Mouse (Mus musculus): ENCODE data around the gene Hist1h3a. TPM values are rescaled to one million over a fixed set of nuclear protein-coding genes. Genes with fewer than 3 reads are reported as not detected.

Gene Hist1h3a
- polyA plus RNA-seq, 1 experiment from 2014 or later: 5.3 TPM

DNA sequence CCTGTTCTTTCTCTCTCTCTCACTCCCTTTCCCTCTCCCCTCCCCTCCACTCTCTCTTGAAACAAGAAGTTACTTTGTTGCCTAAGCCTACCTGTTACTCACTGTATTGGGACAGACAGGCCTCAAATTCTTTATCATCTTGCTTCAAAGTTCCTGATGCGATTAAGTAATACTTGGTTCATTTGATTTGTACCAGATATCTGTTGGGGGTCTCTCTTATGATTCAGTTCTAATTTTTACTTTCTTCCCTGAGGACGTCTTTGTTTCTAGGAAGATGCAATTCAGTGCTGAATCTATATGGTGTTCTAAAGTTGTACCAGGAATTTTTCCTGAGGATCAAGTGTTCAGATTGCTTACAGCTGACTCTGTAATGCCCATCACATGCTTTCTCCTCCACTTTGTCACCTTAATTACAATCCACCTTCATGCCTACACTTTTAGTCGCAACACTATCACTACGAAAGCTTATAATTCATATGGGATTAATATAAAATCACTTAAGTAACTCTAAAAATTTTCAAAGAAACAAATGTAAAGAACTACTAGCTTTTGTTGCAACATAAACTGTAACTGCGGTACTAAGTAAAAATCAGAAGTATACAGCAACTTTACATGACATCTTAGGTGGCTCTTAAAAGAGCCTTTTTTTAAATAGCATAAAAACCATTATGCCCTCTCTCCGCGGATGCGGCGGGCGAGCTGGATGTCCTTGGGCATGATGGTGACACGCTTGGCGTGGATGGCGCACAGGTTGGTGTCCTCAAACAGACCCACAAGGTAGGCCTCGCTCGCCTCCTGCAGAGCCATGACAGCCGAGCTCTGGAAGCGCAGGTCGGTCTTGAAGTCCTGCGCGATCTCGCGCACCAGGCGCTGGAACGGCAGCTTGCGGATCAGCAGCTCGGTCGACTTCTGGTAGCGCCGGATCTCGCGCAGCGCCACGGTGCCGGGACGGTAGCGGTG is 17.5 kb downstream of the Hist1h3a start:
- WGBS: 2% methylated on average over 15 of the region's 36 CpGs
- no peaks in the 10 kb centered on the region for H3K9me3 ChIP-seq (replicated peaks)
- no peak for DNase-seq (ENCODE audit: low spot score)
- peaks cover 28% of the 10 kb centered on the region for H3K4me1 ChIP-seq
- no peaks in the 10 kb centered on the region for H3K27me3 ChIP-seq (ENCODE audit: low read depth, poor library complexity, severe bottlenecking)
- peak overlapping the region; percentile 98 for H3K27ac ChIP-seq
- H3K36me3 ChIP-seq: no peaks in the 10 kb centered on the region
- H3K4me3 ChIP-seq: peak overlapping the region; percentile 59

GRCm38 (mm10) chr13:23743963-23744362 is 18.2 kb downstream of the Hist1h3a start:
- WGBS: 53% methylated on average over 4 of the region's 4 CpGs
- H3K4me3 ChIP-seq: peak overlapping the region; percentile 59
- no peaks in the 10 kb centered on the region for H3K27me3 ChIP-seq (ENCODE audit: low read depth, poor library complexity, severe bottlenecking)
- H3K4me1 ChIP-seq: peaks cover 31% of the 10 kb centered on the region
- peak overlapping the region; percentile 98 for H3K27ac ChIP-seq
- DNase-seq (ENCODE audit: low spot score): no peak
- no peaks in the 10 kb centered on the region for H3K36me3 ChIP-seq
- no peaks in the 10 kb centered on the region for H3K9me3 ChIP-seq (replicated peaks)

DNA sequence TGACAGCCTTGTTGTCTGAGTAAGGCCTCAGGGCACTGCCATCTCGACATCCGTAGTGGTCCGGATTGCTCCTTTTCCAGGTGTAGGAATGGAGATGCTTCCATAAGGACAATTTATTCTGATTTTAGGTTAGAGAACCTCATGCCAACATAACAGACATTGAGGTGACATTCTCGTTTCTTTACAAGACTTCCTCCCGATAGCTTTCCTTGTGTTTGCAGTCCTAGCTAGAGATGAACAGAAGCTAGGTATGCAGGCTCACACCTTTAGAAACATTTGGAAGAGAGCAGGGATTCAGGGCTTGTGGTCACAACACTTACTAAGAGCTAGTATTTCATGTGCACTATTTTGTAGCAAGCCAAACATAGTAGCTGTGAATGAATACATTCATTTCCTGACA is 19.0 kb downstream of the Hist1h3a start:
- Histone ChIP-seq H3K4me3 (no peak overlapping the region), H3K4me1 (peaks cover 25% of the 10 kb centered on the region), H3K27ac (peak overlapping the region; percentile 58), H3K36me3 (no peaks in the 10 kb centered on the region), H3K9me3 (replicated peaks) (no peaks in the 10 kb centered on the region), H3K27me3 (ENCODE audit: low read depth, poor library complexity, severe bottlenecking) (no peaks in the 10 kb centered on the region)
- 83% methylated on average over 5 of the region's 5 CpGs for WGBS
- no peak for DNase-seq (ENCODE audit: low spot score)

DNA sequence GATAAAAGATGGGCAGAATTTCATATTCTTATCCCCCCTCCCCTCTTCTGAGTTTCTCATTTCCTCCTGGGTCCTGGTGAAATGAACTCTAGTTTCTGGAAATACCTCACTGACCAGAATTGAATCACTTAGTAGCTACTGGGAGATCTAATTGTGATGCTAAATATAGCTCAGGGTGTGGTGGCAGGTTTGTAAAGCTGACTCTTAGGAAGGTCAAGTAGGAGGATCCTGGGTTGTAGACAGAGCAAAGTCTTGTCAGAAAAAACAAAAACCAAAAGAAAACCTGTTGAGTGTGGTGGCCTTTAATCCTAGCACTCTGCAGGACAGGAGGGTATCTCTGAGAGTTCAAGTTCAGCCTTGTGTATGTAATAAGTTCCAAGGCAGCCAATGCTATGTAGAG is 20.2 kb downstream of the Hist1h3a start:
- H3K4me1 ChIP-seq: peaks cover 20% of the 10 kb centered on the region
- H3K27me3 ChIP-seq (ENCODE audit: low read depth, poor library complexity, severe bottlenecking): no peaks in the 10 kb centered on the region
- peak overlapping the region; percentile 48 for H3K27ac ChIP-seq
- H3K9me3 ChIP-seq (replicated peaks): no peaks in the 10 kb centered on the region
- DNase-seq (ENCODE audit: low spot score): no peak
- H3K4me3 ChIP-seq: no peak overlapping the region
- H3K36me3 ChIP-seq: no peaks in the 10 kb centered on the region

- H3K36me3 ChIP-seq: no peaks in the 10 kb centered on the region
- DNase-seq (ENCODE audit: low spot score): no peak
- no peaks in the 10 kb centered on the region for H3K9me3 ChIP-seq (replicated peaks)
- H3K4me1 ChIP-seq: peaks cover 19% of the 10 kb centered on the region
- H3K27ac ChIP-seq: peak overlapping the region; percentile 96
- WGBS: 65% methylated on average over 5 of the region's 5 CpGs
- no peaks in the 10 kb centered on the region for H3K27me3 ChIP-seq (ENCODE audit: low read depth, poor library complexity, severe bottlenecking)
- H3K4me3 ChIP-seq: peak overlapping the region; percentile 64
Observed at GRCm38 (mm10) chr13:23740910-23741309, 21.3 kb downstream of the Hist1h3a start.

- Histone ChIP-seq H3K4me3 (peak overlapping the region; percentile 64), H3K36me3 (no peaks in the 10 kb centered on the region), H3K27me3 (ENCODE audit: low read depth, poor library complexity, severe bottlenecking) (no peaks in the 10 kb centered on the region), H3K27ac (peak overlapping the region; percentile 96), H3K9me3 (replicated peaks) (no peaks in the 10 kb centered on the region), H3K4me1 (peaks cover 19% of the 10 kb centered on the region)
- no peak for DNase-seq (ENCODE audit: low spot score)
- 30% methylated on average over 13 of the region's 13 CpGs for WGBS
Observed at GRCm38 (mm10) chr13:23740256-23740840, 21.8 kb downstream of the Hist1h3a start.

DNA sequence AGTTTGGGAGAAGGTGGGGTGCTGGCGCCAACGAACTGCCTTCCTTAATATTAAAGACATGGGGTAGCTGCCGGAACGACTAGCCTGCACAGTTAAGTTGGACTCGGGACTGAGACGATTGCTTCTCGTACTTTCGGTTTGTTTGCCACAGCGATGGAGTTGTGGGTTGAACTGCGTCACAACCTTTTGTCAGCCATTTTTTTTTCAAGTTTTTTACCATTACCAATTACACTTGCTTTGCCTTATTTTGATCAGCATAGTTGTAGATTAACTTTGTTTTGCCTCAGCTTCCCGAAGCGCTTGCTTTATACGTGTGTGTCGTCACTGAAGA is 22.3 kb downstream of the Hist1h3a start:
- H3K4me3 ChIP-seq: peak overlapping the region; percentile 64
- H3K9me3 ChIP-seq (replicated peaks): no peaks in the 10 kb centered on the region
- no peaks in the 10 kb centered on the region for H3K36me3 ChIP-seq
- H3K27me3 ChIP-seq (ENCODE audit: low read depth, poor library complexity, severe bottlenecking): no peaks in the 10 kb centered on the region
- no peak for DNase-seq (ENCODE audit: low spot score)
- 1% methylated on average over 14 of the region's 14 CpGs for WGBS
- H3K4me1 ChIP-seq: peaks cover 19% of the 10 kb centered on the region
- peak overlapping the region; percentile 96 for H3K27ac ChIP-seq

DNA sequence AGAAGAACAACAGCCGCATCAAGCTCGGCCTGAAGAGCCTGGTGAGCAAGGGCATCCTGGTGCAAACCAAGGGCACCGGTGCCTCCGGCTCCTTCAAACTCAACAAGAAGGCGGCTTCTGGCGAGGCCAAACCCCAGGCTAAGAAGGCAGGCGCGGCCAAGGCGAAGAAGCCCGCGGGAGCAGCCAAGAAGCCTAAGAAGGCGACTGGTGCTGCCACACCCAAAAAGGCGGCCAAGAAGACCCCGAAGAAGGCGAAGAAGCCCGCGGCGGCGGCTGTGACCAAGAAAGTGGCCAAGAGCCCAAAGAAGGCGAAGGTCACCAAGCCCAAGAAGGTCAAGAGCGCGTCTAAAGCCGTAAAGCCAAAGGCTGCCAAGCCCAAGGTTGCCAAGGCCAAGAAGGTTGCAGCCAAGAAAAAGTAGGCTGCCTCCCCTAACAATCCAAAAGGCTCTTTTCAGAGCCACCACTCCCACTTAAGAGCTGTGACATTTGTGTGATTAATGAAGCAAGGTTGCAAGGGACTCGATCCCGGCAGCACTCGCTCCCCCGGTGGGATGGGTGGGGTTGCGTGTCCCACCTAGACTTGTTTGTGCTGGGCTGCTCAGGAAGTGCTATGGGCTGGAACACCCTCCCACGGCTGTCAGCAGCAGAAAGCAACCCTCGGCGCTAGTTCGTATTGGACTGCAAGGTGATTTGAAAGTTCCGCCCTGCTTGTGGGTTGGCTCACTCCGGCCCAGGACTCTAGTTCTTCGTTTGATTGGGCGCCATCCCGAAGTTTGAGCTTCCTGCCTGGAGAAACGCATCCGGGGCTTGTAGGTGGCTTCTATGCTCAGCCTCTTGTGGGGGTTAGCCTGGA is 22.9 kb downstream of the Hist1h3a start:
- Histone ChIP-seq H3K4me1 (peaks cover 16% of the 10 kb centered on the region), H3K27ac (peak overlapping the region; percentile 96), H3K27me3 (ENCODE audit: low read depth, poor library complexity, severe bottlenecking) (no peaks in the 10 kb centered on the region), H3K9me3 (replicated peaks) (no peaks in the 10 kb centered on the region), H3K4me3 (peak overlapping the region; percentile 64), H3K36me3 (no peaks in the 10 kb centered on the region)
- WGBS: under 1% methylated on average over 39 of the region's 39 CpGs
- peak; percentile 92 for DNase-seq (ENCODE audit: low spot score)

GRCm38 (mm10) chr13:23738677-23739068 is 23.5 kb downstream of the Hist1h3a start, which contains the start of gene Hist1h1c:
Gene Hist1h1c (plus strand): TSS chr13:23738808.
- DNase-seq (ENCODE audit: low spot score): peak; percentile 93
- Histone ChIP-seq H3K9me3 (replicated peaks) (no peaks in the 10 kb centered on the region), H3K36me3 (no peaks in the 10 kb centered on the region), H3K4me3 (peak within 1 kb of the TSS; percentile 64), H3K27me3 (ENCODE audit: low read depth, poor library complexity, severe bottlenecking) (no peaks in the 10 kb centered on the region), H3K27ac (peak within 1 kb of the TSS; percentile 96), H3K4me1 (peaks cover 15% of the 10 kb centered on the region)
- under 1% methylated on average over 38 of the region's 38 CpGs for WGBS

GRCm38 (mm10) chr13:23738041-23738440 is 24.1 kb downstream of the Hist1h3a start:
- peaks cover 15% of the 10 kb centered on the region for H3K4me1 ChIP-seq
- peak overlapping the region; percentile 64 for H3K4me3 ChIP-seq
- H3K9me3 ChIP-seq (replicated peaks): no peaks in the 10 kb centered on the region
- no peaks in the 10 kb centered on the region for H3K36me3 ChIP-seq
- H3K27me3 ChIP-seq (ENCODE audit: low read depth, poor library complexity, severe bottlenecking): no peaks in the 10 kb centered on the region
- DNase-seq (ENCODE audit: low spot score): no peak
- WGBS: 24% methylated on average over 4 of the region's 4 CpGs
- H3K27ac ChIP-seq: peak overlapping the region; percentile 96

DNA sequence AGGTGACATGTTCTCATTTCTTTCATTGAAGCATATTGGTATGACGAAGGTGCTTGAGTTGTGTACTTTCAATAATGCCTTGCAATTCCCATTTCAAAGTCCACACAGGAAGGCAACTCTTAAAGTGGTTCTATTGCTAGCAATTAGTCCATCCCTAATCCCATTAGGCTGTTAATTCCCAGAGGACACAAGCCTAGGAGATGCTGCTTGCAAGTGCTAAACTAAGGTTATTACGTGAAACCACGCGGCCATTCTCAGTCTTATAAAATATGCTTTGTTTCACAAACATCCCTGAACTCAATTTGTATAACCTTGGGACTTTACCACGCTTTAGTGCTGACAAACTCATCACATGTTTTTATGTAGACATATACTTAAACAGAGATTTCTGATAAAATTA is 25.1 kb downstream of the Hist1h3a start:
- no peak for DNase-seq (ENCODE audit: low spot score)
- WGBS: 87% methylated on average over 5 of the region's 5 CpGs
- H3K36me3 ChIP-seq: no peaks in the 10 kb centered on the region
- peaks cover 15% of the 10 kb centered on the region for H3K4me1 ChIP-seq
- peak overlapping the region; percentile 96 for H3K27ac ChIP-seq
- no peaks in the 10 kb centered on the region for H3K9me3 ChIP-seq (replicated peaks)
- no peak overlapping the region for H3K4me3 ChIP-seq
- H3K27me3 ChIP-seq (ENCODE audit: low read depth, poor library complexity, severe bottlenecking): no peaks in the 10 kb centered on the region

DNA sequence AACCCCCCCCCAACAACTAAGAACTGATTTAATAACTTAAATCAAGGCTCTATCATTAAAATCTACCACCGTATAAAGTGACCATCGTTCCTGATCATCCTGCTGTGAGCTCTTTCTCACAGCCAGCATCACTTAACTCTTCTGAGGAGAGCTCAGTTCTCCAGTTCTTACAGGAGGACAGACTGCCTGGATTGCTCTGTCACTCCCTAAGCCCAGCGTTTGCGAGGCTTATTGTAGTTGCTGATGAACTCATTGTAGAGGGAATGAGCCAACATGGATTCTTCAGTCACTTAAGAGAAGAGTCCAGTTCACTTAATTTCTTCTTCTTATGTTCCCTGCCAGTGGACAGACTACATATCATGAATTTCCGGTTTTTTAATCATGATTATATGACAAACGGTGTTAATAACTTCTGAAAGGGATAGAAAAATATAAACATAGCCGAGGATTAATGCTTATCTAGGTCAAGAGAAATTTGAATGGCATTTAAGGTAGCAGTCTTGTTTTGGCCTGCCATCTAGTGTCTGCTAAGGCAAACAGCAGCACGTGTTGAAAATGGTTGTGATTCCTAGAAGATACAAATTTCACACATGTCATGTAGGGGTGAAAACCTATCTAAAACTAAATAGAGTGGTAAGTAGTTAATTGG is 29.9 kb downstream of the Hist1h3a start:
- Histone ChIP-seq H3K27me3 (ENCODE audit: low read depth, poor library complexity, severe bottlenecking) (no peaks in the 10 kb centered on the region), H3K9me3 (replicated peaks) (no peaks in the 10 kb centered on the region), H3K27ac (no peak overlapping the region), H3K4me1 (no peaks in the 10 kb centered on the region), H3K36me3 (no peaks in the 10 kb centered on the region), H3K4me3 (no peak overlapping the region)
- 27% methylated on average over 8 of the region's 8 CpGs for WGBS
- no peak for DNase-seq (ENCODE audit: low spot score)

All from limb, embryonic 10.5 days (tissue).